Mouse (Mus musculus) spleen, adult 2 months (tissue): ENCODE measurements around the gene Ip6k2.

Source experiments
- CTCF ChIP-seq: fragments of 200-500 bp; IDR thresholded peaks from 2 replicates; pipeline ENCODE4 v1.5.1; 2011; ENCODE audit warnings: mild to moderate bottlenecking, inconsistent platforms; ENCODE audit not compliant: insufficient read depth, insufficient read length, insufficient replicate concordance; ENCODE audit errors: extremely low read depth
- POLR2A ChIP-seq: fragments of 200-500 bp; IDR thresholded peaks from 2 replicates; pipeline ENCODE4 v1.6.1; 2011; ENCODE audit warnings: low read depth, low read length, inconsistent platforms

DNA sequence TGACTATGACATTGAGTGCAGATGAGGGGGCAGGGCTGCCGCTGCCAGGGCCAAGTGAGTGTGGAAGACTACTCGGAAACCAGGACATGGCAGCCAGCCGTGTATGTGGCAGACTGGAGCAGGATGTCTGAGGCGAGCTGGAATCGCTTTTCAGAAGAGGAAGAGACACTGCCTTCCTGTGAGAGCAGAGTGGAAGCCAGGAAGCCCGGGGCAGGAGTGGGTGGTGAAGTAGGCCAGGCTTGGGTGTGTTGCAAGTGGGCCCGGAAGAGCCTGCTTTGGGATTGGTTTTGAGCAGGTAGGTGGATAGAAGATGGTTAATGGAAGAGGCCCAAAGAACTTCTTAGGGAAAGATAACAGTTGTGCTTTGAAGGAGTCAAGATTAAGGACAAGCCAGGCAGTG lies 32.0 kb downstream of the Ip6k2 start:
- no peak for TF ChIP-seq POLR2A
- TF ChIP-seq CTCF, result no peak
